Mouse (Mus musculus): Measurements from ENCODE around the gene Tmem14a. TPM values are rescaled to one million over a fixed set of nuclear protein-coding genes. Genes with fewer than 3 reads are reported as not detected.
"Not testable (repeated sequence)": the region's sequence is repeated elsewhere in the genome, so short reads cannot be mapped to it uniquely, and the experiment has no call there.

Gene Tmem14a
- polyA plus RNA-seq, 1 experiment from 2014 or later, result 15.5 TPM

DNA sequence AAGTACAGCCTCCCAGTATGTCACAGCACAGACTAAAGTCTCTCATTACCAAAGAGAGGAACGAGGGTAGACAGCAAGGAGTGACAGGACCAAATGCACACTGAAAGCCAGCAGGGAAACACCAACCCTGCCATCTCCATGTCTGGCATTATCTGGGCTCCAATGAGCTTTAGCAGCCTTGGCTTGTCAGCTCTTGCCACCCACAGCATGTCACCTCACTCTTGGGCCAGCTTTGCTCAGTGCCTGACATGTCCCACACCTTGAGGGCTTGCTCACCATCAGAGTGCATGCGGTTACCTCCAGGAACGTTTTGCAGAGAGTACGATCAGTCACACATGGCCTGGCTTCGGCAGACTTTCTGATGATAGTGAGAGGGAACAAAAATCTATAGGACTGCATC is 57.0 kb downstream of the Tmem14a start:
- H3K9me3 ChIP-seq; H3K4me3 ChIP-seq; ATAC-seq (replicated peaks); H3K36me3 ChIP-seq (replicated peaks); H3K4me1 ChIP-seq; H3K9ac ChIP-seq; H3K27ac ChIP-seq; H3K4me2 ChIP-seq; H3K27me3 ChIP-seq (replicated peaks): not testable (repeated sequence)
- WGBS, result 89% methylated on average over 5 of the region's 5 CpGs

DNA sequence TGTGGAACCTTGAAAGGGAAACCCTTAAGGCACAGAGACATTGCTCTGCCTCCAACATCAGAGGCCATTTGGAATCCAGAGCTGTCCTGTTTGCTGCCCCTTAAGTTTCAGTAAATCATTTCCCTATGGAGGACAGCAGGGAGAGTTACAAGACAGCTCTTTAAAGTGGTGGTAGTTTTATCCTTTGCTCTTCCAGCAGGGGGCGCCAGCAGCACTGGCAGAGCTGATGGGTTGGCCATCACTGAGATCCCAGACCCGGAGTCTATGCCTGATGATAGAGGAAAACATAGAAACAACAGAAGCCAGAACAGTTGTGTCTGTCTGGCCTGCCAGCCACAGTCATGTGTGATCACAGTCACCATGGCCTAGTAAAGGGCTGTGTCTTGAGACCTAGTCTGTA is 57.8 kb downstream of the Tmem14a start:
- not testable (repeated sequence) for H3K9me3 ChIP-seq; H3K4me1 ChIP-seq; H3K4me2 ChIP-seq; H3K4me3 ChIP-seq; H3K27ac ChIP-seq; H3K9ac ChIP-seq; ATAC-seq (replicated peaks); H3K36me3 ChIP-seq (replicated peaks); H3K27me3 ChIP-seq (replicated peaks)
- WGBS, result 38% methylated on average over 2 of the region's 2 CpGs

Other genes starting within 250 kb of the Tmem14a start
- 2.0 and 2.1 TPM in 2 replicates for gene Tram2, start 139.3 kb upstream of the Tmem14a start, polyA plus RNA-seq (2015; fragmentation: Nextera tagmentation; extraction: Ambion mirVana)
- 0.25 and 0.33 TPM in 2 replicates for gene Gsta3, start 22.0 kb downstream of the Tmem14a start, polyA plus RNA-seq (2015; fragmentation: Nextera tagmentation; extraction: Ambion mirVana)
- gene Khdc1a, start 131.1 kb downstream of the Tmem14a start, polyA plus RNA-seq (2015; fragmentation: Nextera tagmentation; extraction: Ambion mirVana), result not detected in 2 replicates
- gene Khdc1c, start 149.8 kb downstream of the Tmem14a start, polyA plus RNA-seq (2015; fragmentation: Nextera tagmentation; extraction: Ambion mirVana), result not detected in 2 replicates
- 0.14 TPM in 1 of 2 replicates, not detected in the other for gene Khdc1b, start 165.0 kb downstream of the Tmem14a start, polyA plus RNA-seq (2015; fragmentation: Nextera tagmentation; extraction: Ambion mirVana)